Mouse (Mus musculus) lung, postnatal 36 days (tissue): ENCODE measurements around the gene Ankrd33.

Source experiments
- DNase-seq: peaks from one replicate; pipeline ENCODE4 v3.0.0; 2022; ENCODE audit warnings: mixed read lengths

Ankrd33 gene

DNA sequence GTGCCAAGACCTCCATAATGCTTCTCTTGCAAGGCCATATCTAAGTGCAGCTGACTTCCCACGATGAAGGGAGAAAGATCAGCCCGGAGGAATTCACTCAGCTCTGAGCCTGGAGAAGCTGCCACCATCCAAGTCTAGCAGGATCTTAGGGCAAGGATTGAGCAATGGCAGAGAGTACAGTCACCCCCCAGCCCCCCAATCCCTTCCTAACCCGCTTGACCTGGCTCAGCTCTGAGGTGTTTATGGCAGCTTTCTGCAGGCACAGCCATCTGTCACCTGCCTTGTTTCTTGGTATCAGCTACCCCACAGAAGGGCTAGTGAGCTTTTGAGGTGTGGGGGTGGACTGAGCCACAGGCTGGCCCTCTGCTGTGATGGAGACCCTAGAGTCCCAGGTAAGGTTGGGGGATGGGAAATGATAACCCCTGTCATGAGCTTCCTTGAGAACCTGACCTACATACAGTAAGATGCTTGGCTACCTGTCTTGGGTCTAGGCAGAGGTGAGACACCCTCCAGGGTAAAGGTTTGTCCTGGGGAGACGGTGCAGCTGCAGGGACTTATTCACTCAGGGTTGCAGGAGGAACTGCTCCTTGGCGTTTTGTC is at the start of gene Ankrd33:
Gene Ankrd33 (plus strand): TSS at position 245 of the 600 bp plus-strand sequence.
- DNase-seq = no peak

GRCm38 (mm10) chr15:101066364-101066847 is 49.1 kb upstream of the Ankrd33 start:
- no peak for DNase-seq

- no peak for DNase-seq
These were observed 48.4 kb upstream of the Ankrd33 start for GRCm38 (mm10) chr15:101066920-101067696.

GRCm38 (mm10) chr15:101068029-101068428 is 47.5 kb upstream of the Ankrd33 start:
- peak; percentile 66 for DNase-seq

DNA sequence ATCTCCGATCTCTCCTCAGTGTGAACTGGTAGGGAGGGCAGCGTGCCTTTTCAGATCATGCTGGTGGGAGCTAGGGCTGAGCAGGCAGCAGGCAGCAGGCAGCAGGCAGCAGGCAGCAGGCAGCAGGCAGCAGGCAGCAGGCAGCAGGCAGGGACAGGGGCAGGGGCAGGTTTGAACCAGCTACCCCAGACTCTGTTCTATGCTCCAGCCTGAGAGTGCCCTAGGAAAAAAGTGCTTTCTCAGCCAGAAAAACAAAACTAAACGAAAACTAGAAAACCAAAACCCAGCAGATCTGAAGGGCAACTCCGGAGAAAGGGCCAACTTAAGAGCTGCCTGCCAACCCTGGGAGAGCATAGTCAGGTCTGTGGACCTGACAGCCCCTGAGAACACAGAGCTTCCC is 46.9 kb upstream of the Ankrd33 start:
- no peak for DNase-seq

- DNase-seq = no peak
These were observed 45.8 kb upstream of the Ankrd33 start for GRCm38 (mm10) chr15:101069641-101070190.

- peak; percentile 67 for DNase-seq
These were observed 44.8 kb upstream of the Ankrd33 start for GRCm38 (mm10) chr15:101070762-101071161.

DNA sequence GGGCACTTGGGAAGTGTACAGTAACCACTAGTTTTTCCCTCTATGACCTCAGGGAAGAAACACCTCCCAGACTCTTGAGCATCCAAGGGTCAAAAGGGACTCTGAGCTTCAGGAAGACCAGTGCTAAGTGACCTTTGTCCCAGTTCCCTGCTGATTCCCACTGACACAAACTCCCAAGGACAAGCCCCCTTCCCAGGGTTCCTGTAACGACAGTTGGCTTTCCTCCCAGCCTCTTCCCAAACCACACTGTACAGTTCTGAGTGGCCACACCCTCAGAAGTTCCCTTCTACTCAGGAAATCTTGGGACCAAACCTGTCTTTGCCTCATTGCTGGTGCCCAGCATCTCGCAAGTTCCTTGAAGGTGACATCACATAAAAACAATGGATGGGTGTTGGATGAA is 42.8 kb upstream of the Ankrd33 start:
- DNase-seq = peak; percentile 40

DNA sequence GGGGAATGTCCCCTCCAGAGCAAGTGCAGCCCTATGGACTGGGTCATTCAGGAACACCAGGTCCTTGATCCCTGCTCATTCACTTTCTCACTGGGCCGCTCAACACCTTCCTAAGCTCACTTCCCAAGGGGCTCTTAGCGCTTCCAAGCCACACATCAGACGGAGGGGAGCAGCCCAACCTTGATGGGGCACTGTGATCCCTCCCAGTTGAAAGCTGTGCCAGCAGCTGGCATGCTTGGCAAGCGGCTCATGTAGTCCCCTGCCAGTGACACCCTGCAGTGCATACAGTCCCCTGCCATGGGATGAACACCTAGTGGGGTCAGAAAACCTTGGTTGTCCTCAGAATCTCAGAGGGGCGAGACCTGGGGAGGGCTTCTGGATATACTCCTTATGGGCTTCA is 41.5 kb upstream of the Ankrd33 start:
- DNase-seq = no peak

DNA sequence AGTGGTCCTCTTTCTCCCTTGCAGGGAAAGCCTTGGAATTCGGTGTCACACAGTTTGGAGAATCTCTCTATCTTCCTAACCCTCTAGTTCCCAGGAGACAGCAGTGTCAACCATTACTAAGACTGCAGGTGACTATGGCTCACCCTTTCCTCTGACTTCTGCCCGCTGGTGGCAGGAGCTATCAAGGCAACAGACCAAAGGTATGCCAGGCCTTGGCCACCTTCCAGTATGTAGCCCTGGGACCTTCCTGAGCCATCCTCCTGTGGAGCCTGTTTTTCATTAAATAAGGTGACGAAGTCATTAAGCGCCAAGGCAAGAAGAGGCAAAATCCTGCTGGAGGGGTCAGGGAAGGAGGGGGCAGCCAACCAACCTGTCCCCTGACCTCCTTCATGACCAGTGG is 40.4 kb upstream of the Ankrd33 start:
- DNase-seq = no peak

- no peak for DNase-seq
These were observed 39.9 kb upstream of the Ankrd33 start for GRCm38 (mm10) chr15:101075656-101076055.

DNA sequence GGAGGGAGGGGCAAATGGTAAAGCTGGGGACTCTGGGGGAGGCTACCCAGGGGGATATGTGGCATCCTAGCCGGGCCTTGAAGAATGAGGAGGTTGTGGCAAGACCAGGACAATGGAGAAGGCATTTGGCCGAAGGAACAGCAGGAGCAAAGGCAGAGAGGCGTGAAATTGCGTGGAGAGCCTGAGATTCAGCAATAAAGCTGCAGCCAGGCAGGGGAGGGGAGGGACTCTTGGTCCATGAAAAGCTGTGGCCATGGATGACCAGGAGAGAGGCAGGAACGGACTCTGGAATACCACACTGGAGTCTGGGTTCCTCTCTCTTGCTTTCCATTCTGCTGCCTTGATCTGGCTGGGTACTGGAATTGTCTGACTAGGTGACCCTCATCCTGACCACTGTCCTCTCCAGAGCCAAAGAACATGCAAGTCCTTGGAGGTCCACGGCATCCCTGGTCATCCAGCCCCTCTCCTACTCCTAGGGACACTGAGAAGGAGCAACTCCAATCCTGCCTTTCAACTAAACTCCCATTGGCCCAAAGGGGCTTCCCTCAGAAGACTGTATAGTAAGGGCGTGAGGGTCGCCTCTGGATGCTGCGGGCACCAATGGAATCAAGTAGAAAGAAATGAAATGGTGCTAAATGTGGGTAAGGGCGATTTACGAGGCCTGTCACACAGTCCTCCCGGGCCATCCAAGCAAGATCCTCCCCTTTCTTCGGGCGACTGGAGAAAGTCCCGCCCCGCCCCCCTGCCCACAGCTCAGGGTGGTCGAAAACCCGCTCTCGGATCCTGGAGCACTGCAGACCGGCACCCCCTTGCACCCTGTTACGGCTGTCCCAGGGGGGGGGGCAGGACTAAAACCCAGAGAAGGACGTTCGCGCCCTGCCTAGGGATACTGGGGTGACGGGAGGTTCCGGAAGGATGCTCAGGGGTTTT is 39.2 kb upstream of the Ankrd33 start:
- no peak for DNase-seq

- no peak for DNase-seq
These were observed 38.3 kb upstream of the Ankrd33 start for GRCm38 (mm10) chr15:101077001-101077812.

GRCm38 (mm10) chr15:101077813-101078730 is 37.5 kb upstream of the Ankrd33 start, which contains the start of gene Fignl2:
Gene Fignl2 (minus strand): TSS chr15:101078567.
- peak; percentile 43 for DNase-seq

GRCm38 (mm10) chr15:101078731-101079156 is 36.8 kb upstream of the Ankrd33 start:
- peak; percentile 94 for DNase-seq

DNA sequence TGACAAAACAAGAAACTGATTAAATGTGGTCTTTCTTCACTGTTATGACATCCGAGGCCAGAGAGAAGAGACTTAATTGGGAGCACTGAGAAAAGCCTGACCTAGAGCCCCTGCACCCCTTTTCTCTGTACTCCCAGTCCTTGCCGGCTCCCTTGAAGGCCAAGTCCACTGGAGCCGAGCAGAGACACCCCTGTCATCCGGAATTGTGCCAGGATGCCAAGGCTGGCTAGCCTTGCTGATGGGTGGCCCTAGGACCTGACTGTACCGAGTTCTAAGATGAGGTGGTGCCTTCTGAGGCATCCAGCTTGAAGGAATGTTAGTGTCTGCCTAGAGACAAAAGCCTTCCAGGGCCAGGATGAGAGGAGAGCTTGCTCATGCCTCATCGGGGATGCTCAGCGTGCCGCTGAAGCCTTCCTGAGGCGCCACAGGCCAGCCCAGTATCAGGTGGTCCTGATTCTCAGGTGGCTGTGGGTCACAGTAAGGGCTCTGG is 35.5 kb upstream of the Ankrd33 start:
- no peak for DNase-seq

DNA sequence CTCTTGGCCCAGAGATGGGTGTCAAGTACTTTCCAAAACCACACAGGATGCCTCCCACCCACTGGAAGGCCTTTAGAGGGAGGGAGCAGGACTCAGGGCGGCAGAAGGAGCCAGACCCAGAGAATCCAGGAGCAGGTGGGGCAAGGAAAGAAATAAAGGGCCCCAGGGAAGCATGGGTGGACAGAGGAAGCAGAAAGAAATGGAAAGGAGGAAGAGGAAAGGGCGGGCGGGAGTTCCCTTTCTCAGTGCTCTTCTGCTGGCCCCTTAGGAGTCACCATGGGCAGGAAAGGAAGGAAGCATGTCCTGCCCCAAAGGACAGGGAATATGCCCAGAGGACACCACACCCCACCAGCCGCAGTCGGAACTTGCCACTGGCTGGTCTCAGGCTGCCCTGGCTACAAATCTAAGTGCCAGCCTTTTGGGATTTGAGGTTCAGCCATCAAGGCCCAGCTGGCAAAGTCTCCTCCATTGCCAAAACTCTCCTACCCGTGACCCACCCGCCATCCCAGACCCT is 34.5 kb upstream of the Ankrd33 start:
- DNase-seq = peak; percentile 44

GRCm38 (mm10) chr15:101082236-101082635 is 33.3 kb upstream of the Ankrd33 start:
- DNase-seq = peak; percentile 48

- DNase-seq = no peak
These were observed 31.1 kb upstream of the Ankrd33 start for GRCm38 (mm10) chr15:101084499-101084898.

DNA sequence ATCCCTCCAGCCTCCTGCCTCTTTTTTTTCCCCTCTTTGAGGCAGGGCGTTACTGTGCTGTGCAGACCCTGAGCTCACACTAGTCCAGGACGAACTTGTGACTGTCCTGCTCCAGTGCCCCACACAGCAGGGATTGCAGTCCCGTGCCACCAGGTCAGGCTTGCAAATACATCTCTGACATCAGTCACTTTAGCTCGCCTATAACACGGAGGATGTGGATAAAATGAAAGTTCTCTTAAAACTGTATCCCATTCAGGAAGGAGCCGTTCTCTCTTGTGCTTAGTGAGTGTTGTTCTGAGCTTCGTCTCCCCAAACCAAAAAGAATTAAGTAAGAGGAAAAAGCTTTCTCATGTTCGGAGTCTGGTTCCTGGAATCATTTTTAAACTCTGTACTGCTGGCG is 29.1 kb upstream of the Ankrd33 start:
- no peak for DNase-seq
